Mouse (Mus musculus): ENCODE measurements around the gene Itga2. TPM values are rescaled to one million over a fixed set of nuclear protein-coding genes. Genes with fewer than 3 reads are reported as not detected.

Gene Itga2
- polyA plus RNA-seq, 1 experiment: not detected

GRCm38 (mm10) chr13:114891655-114892054, 40.2 kb downstream of the Itga2 start:
- Histone ChIP-seq H3K36me3 (ENCODE audit: control insufficient read depth) (no peaks in the 10 kb centered on the region), H3K9me3 (ENCODE audit: control insufficient read depth, low read length) (no peaks in the 10 kb centered on the region), H3K27me3 (ENCODE audit: control insufficient read depth) (no peaks in the 10 kb centered on the region), H3K4me1 (ENCODE audit: control insufficient read depth) (no peaks in the 10 kb centered on the region), H3K4me3 (replicated peaks) (no peak overlapping the region)
- TF ChIP-seq TAL1 (IDR thresholded peaks at IDR 0.05; ENCODE audit: low read length): no peak
- TF ChIP-seq GATA1 (IDR thresholded peaks at IDR 0.05; ENCODE audit: low read length): no peak

GRCm38 (mm10) chr13:114887695-114888094, 44.2 kb downstream of the Itga2 start:
- no peak for TF ChIP-seq TAL1 (IDR thresholded peaks at IDR 0.05; ENCODE audit: low read length)
- TF ChIP-seq GATA1 (IDR thresholded peaks at IDR 0.05; ENCODE audit: low read length): no peak
- H3K36me3 ChIP-seq (ENCODE audit: control insufficient read depth): no peaks in the 10 kb centered on the region
- no peaks in the 10 kb centered on the region for H3K27me3 ChIP-seq (ENCODE audit: control insufficient read depth)
- H3K4me3 ChIP-seq (replicated peaks): no peak overlapping the region
- no peaks in the 10 kb centered on the region for H3K9me3 ChIP-seq (ENCODE audit: control insufficient read depth, low read length)
- H3K4me1 ChIP-seq (ENCODE audit: control insufficient read depth): no peaks in the 10 kb centered on the region

GRCm38 (mm10) chr13:114887293-114887692, 44.6 kb downstream of the Itga2 start:
- no peaks in the 10 kb centered on the region for H3K4me1 ChIP-seq (ENCODE audit: control insufficient read depth)
- H3K9me3 ChIP-seq (ENCODE audit: control insufficient read depth, low read length): no peaks in the 10 kb centered on the region
- TF ChIP-seq GATA1 (IDR thresholded peaks at IDR 0.05; ENCODE audit: low read length) (no peak), TAL1 (IDR thresholded peaks at IDR 0.05; ENCODE audit: low read length) (no peak)
- no peaks in the 10 kb centered on the region for H3K36me3 ChIP-seq (ENCODE audit: control insufficient read depth)
- no peak overlapping the region for H3K4me3 ChIP-seq (replicated peaks)
- H3K27me3 ChIP-seq (ENCODE audit: control insufficient read depth): no peaks in the 10 kb centered on the region

- no peak for TF ChIP-seq GATA1 (IDR thresholded peaks at IDR 0.05; ENCODE audit: low read length)
- TF ChIP-seq TAL1 (IDR thresholded peaks at IDR 0.05; ENCODE audit: low read length): no peak
- Histone ChIP-seq H3K27me3 (ENCODE audit: control insufficient read depth) (no peaks in the 10 kb centered on the region), H3K9me3 (ENCODE audit: control insufficient read depth, low read length) (no peaks in the 10 kb centered on the region), H3K36me3 (ENCODE audit: control insufficient read depth) (no peaks in the 10 kb centered on the region), H3K4me3 (replicated peaks) (no peak overlapping the region), H3K4me1 (ENCODE audit: control insufficient read depth) (no peaks in the 10 kb centered on the region)
These were observed 46.7 kb downstream of the Itga2 start for GRCm38 (mm10) chr13:114885171-114885570.

GRCm38 (mm10) chr13:114878667-114879066, 53.2 kb downstream of the Itga2 start:
- H3K4me1 ChIP-seq (ENCODE audit: control insufficient read depth): no peaks in the 10 kb centered on the region
- H3K4me3 ChIP-seq (replicated peaks): no peak overlapping the region
- TF ChIP-seq GATA1 (IDR thresholded peaks at IDR 0.05; ENCODE audit: low read length) (no peak), TAL1 (IDR thresholded peaks at IDR 0.05; ENCODE audit: low read length) (no peak)
- H3K27me3 ChIP-seq (ENCODE audit: control insufficient read depth): no peaks in the 10 kb centered on the region
- no peaks in the 10 kb centered on the region for H3K9me3 ChIP-seq (ENCODE audit: control insufficient read depth, low read length)
- H3K36me3 ChIP-seq (ENCODE audit: control insufficient read depth): no peaks in the 10 kb centered on the region

- no peaks in the 10 kb centered on the region for H3K9me3 ChIP-seq (ENCODE audit: control insufficient read depth, low read length)
- no peaks in the 10 kb centered on the region for H3K36me3 ChIP-seq (ENCODE audit: control insufficient read depth)
- H3K4me3 ChIP-seq (replicated peaks): no peak overlapping the region
These were observed 55.8 kb downstream of the Itga2 start for GRCm38 (mm10) chr13:114876005-114876520.

GRCm38 (mm10) chr13:114874738-114875137, 57.2 kb downstream of the Itga2 start:
- Histone ChIP-seq H3K4me1 (ENCODE audit: control insufficient read depth) (no peaks in the 10 kb centered on the region), H3K9me3 (ENCODE audit: control insufficient read depth, low read length) (no peaks in the 10 kb centered on the region), H3K4me3 (replicated peaks) (no peak overlapping the region), H3K36me3 (ENCODE audit: control insufficient read depth) (no peaks in the 10 kb centered on the region), H3K27me3 (ENCODE audit: control insufficient read depth) (no peaks in the 10 kb centered on the region)
- TF ChIP-seq GATA1 (IDR thresholded peaks at IDR 0.05; ENCODE audit: low read length) (no peak), TAL1 (IDR thresholded peaks at IDR 0.05; ENCODE audit: low read length) (no peak)

More at GRCm38 (mm10) chr13:114876005-114876520, 55.8 kb downstream of the Itga2 start:
- H3K4me1 ChIP-seq (ENCODE audit: control insufficient read depth): no peaks in the 10 kb centered on the region
- no peaks in the 10 kb centered on the region for H3K27me3 ChIP-seq (ENCODE audit: control insufficient read depth)
- TF ChIP-seq TAL1 (IDR thresholded peaks at IDR 0.05; ENCODE audit: low read length) (no peak), GATA1 (IDR thresholded peaks at IDR 0.05; ENCODE audit: low read length) (no peak)

- Histone ChIP-seq H3K9me3 (ENCODE audit: control insufficient read depth, low read length) (no peaks in the 10 kb centered on the region), H3K27me3 (ENCODE audit: control insufficient read depth) (no peaks in the 10 kb centered on the region), H3K4me3 (replicated peaks) (no peak overlapping the region), H3K36me3 (ENCODE audit: control insufficient read depth) (no peaks in the 10 kb centered on the region), H3K4me1 (ENCODE audit: control insufficient read depth) (no peaks in the 10 kb centered on the region)
- TF ChIP-seq GATA1 (IDR thresholded peaks at IDR 0.05; ENCODE audit: low read length) (no peak), TAL1 (IDR thresholded peaks at IDR 0.05; ENCODE audit: low read length) (no peak)
These were observed 74.4 kb downstream of the Itga2 start for GRCm38 (mm10) chr13:114857525-114857924.

GRCm38 (mm10) chr13:114856269-114856627, 75.7 kb downstream of the Itga2 start:
- Histone ChIP-seq H3K9me3 (ENCODE audit: control insufficient read depth, low read length) (no peaks in the 10 kb centered on the region), H3K4me3 (replicated peaks) (no peak overlapping the region), H3K36me3 (ENCODE audit: control insufficient read depth) (no peaks in the 10 kb centered on the region), H3K27me3 (ENCODE audit: control insufficient read depth) (no peaks in the 10 kb centered on the region), H3K4me1 (ENCODE audit: control insufficient read depth) (no peaks in the 10 kb centered on the region)
- TF ChIP-seq GATA1 (IDR thresholded peaks at IDR 0.05; ENCODE audit: low read length): no peak
- TF ChIP-seq TAL1 (IDR thresholded peaks at IDR 0.05; ENCODE audit: low read length): no peak
